Mouse (Mus musculus) thymus, adult 18-20 months (tissue): ENCODE results near the gene Mt2.
A peak's percentile ranks its signal among the peaks of the same experiment; 100 is the strongest.

Source experiments
- DNase-seq, 2 experiments: peaks; one replicate each; pipeline ENCODE4 v3.0.0; 2022; ENCODE audit warnings: mixed read lengths in 2 of 2

Mt2 gene

GRCm38 (mm10) chr8:94172809-94173732 lies 607 bp downstream of the Mt2 start:
- peak in 1 of 2 experiments; percentile 10 for DNase-seq

- DNase-seq, result no peak
Observed at GRCm38 (mm10) chr8:94173848-94174403, 1.5 kb downstream of the Mt2 start.

GRCm38 (mm10) chr8:94174619-94175213 lies 2.3 kb downstream of the Mt2 start:
- DNase-seq, result no peak

GRCm38 (mm10) chr8:94177716-94178390 lies 5.4 kb downstream of the Mt2 start:
- no peak for DNase-seq

GRCm38 (mm10) chr8:94178857-94179712 lies 6.6 kb downstream of the Mt2 start, which contains the start of gene Mt1:
Gene Mt1, plus strand, starts transcription at chr8:94179082.
- DNase-seq, result peak; percentile 35 to 41

- no peak for DNase-seq
Observed at GRCm38 (mm10) chr8:94179713-94180560, 7.5 kb downstream of the Mt2 start.

GRCm38 (mm10) chr8:94180561-94180908 lies 8.1 kb downstream of the Mt2 start:
- DNase-seq, result no peak

GRCm38 (mm10) chr8:94182055-94182929 lies 9.8 kb downstream of the Mt2 start:
- no peak for DNase-seq

GRCm38 (mm10) chr8:94183117-94183516 lies 10.7 kb downstream of the Mt2 start:
- peak; percentile 34 to 41 for DNase-seq

- no peak for DNase-seq
Observed at GRCm38 (mm10) chr8:94184357-94184843, 11.9 kb downstream of the Mt2 start.

- no peak for DNase-seq
Observed at GRCm38 (mm10) chr8:94185791-94186190, 13.3 kb downstream of the Mt2 start.

- DNase-seq, result peak; percentile 64 to 68
Observed at GRCm38 (mm10) chr8:94186542-94186941, 14.1 kb downstream of the Mt2 start.

- DNase-seq, result no peak
Observed at GRCm38 (mm10) chr8:94187290-94188002, 15.0 kb downstream of the Mt2 start.

GRCm38 (mm10) chr8:94189275-94190031 lies 17.0 kb downstream of the Mt2 start:
- no peak for DNase-seq

GRCm38 (mm10) chr8:94191101-94191691 lies 18.7 kb downstream of the Mt2 start:
- peak; percentile 69 to 78 for DNase-seq

- no peak for DNase-seq
Observed at GRCm38 (mm10) chr8:94192926-94193325, 20.5 kb downstream of the Mt2 start.

GRCm38 (mm10) chr8:94194591-94195223 lies 22.2 kb downstream of the Mt2 start:
- no peak for DNase-seq
